Mouse (Mus musculus): ENCODE results near the gene Gm14214. TPM values are rescaled to one million over a fixed set of nuclear protein-coding genes. Genes with fewer than 3 reads are reported as not detected.

The Gm14214 gene
- total RNA-seq, 1 experiment: not detected

GRCm38 (mm10) chr2:154730841-154731240 is 39.0 kb downstream of the Gm14214 start:
- in situ Hi-C loops (cut with MboI; ENCODE audit: low sequenced_read_pairs in 2 of 2, unreplicated experiment in 2 of 2): no loop called here

GRCm38 (mm10) chr2:154729737-154730136 is 40.1 kb downstream of the Gm14214 start:
- no peak for DNase-seq (ENCODE audit: low read depth, low spot score)
- Histone ChIP-seq H3K4me3 (ENCODE audit: insufficient read depth in 1 of 2, low read depth in 1 of 2, low read length in 2 of 2, poor library complexity in 1 of 2, severe bottlenecking in 1 of 2) (no peak overlapping the region), H3K36me3 (ENCODE audit: control insufficient read depth, insufficient read depth, low read length, poor library complexity, severe bottlenecking) (no peaks in the 10 kb centered on the region), H3K9me3 (ENCODE audit: control insufficient read depth, insufficient read depth, low read depth, low read length) (no peaks in the 10 kb centered on the region), H3K27ac (ENCODE audit: insufficient read depth, low read depth, low read length, poor library complexity, severe bottlenecking) (no peak overlapping the region), H3K9ac (ENCODE audit: insufficient read depth, low read depth, low read length, poor library complexity, severe bottlenecking) (no peak overlapping the region), H3K4me1 (ENCODE audit: control insufficient read depth in 2 of 2, insufficient read depth in 2 of 2, low read length in 2 of 2, poor library complexity in 1 of 2) (peaks cover 0 to 14% of the 10 kb centered on the region in 2 experiments; a peak in 2 of 4 replicates)
- TF ChIP-seq CHD2 (IDR thresholded peaks at IDR 0.05; ENCODE audit: low read depth, low read length) (no peak), HCFC1 (IDR thresholded peaks at IDR 0.05; ENCODE audit: borderline replicate concordance, insufficient read depth, low read length) (no peak), ZNF384 (IDR thresholded peaks at IDR 0.05; ENCODE audit: low read depth, low read length) (no peak), MAFK (IDR thresholded peaks at IDR 0.05; ENCODE audit: insufficient read depth, low read depth, low read length) (no peak), ZC3H11A (IDR thresholded peaks at IDR 0.05; ENCODE audit: borderline replicate concordance, low read depth, low read length) (no peak)
- in situ Hi-C loops (cut with MboI; ENCODE audit: low sequenced_read_pairs in 2 of 2, unreplicated experiment in 2 of 2): no loop called here

More at GRCm38 (mm10) chr2:154730841-154731240, 39.0 kb downstream of the Gm14214 start:
- Histone ChIP-seq H3K9me3 (ENCODE audit: control insufficient read depth, insufficient read depth, low read depth, low read length) (no peaks in the 10 kb centered on the region), H3K36me3 (ENCODE audit: control insufficient read depth, insufficient read depth, low read length, poor library complexity, severe bottlenecking) (no peaks in the 10 kb centered on the region), H3K27ac (ENCODE audit: insufficient read depth, low read depth, low read length, poor library complexity, severe bottlenecking) (no peak overlapping the region), H3K4me3 (ENCODE audit: insufficient read depth in 1 of 2, low read depth in 1 of 2, low read length in 2 of 2, poor library complexity in 1 of 2, severe bottlenecking in 1 of 2) (no peak overlapping the region), H3K4me1 (ENCODE audit: control insufficient read depth in 2 of 2, insufficient read depth in 2 of 2, low read length in 2 of 2, poor library complexity in 1 of 2) (peaks cover 0 to 10% of the 10 kb centered on the region in 2 experiments; a peak in 2 of 4 replicates), H3K9ac (ENCODE audit: insufficient read depth, low read depth, low read length, poor library complexity, severe bottlenecking) (no peak overlapping the region)
- no peak for DNase-seq (ENCODE audit: low read depth, low spot score)
- TF ChIP-seq MAFK (IDR thresholded peaks at IDR 0.05; ENCODE audit: insufficient read depth, low read depth, low read length): no peak
- TF ChIP-seq CHD2 (IDR thresholded peaks at IDR 0.05; ENCODE audit: low read depth, low read length): no peak
- TF ChIP-seq ZNF384 (IDR thresholded peaks at IDR 0.05; ENCODE audit: low read depth, low read length): no peak
- no peak for TF ChIP-seq HCFC1 (IDR thresholded peaks at IDR 0.05; ENCODE audit: borderline replicate concordance, insufficient read depth, low read length)
- TF ChIP-seq ZC3H11A (IDR thresholded peaks at IDR 0.05; ENCODE audit: borderline replicate concordance, low read depth, low read length): no peak

- in situ Hi-C loops (cut with MboI; ENCODE audit: low sequenced_read_pairs in 2 of 2, unreplicated experiment in 2 of 2): loop anchor here in 1 of 2 experiments (25.0 kb wide), 1 partner anchor 214 kb away; no protein-coding TSS in a partner anchor
- Histone ChIP-seq H3K4me3 (ENCODE audit: insufficient read depth in 1 of 2, low read depth in 1 of 2, low read length in 2 of 2, poor library complexity in 1 of 2, severe bottlenecking in 1 of 2) (no peak overlapping the region), H3K36me3 (ENCODE audit: control insufficient read depth, insufficient read depth, low read length, poor library complexity, severe bottlenecking) (no peaks in the 10 kb centered on the region), H3K9me3 (ENCODE audit: control insufficient read depth, insufficient read depth, low read depth, low read length) (no peaks in the 10 kb centered on the region), H3K4me1 (ENCODE audit: control insufficient read depth in 2 of 2, insufficient read depth in 2 of 2, low read length in 2 of 2, poor library complexity in 1 of 2) (peaks cover 2 to 16% of the 10 kb centered on the region in 2 experiments; a peak in 3 of 4 replicates), H3K9ac (ENCODE audit: insufficient read depth, low read depth, low read length, poor library complexity, severe bottlenecking) (no peak overlapping the region), H3K27ac (ENCODE audit: insufficient read depth, low read depth, low read length, poor library complexity, severe bottlenecking) (no peak overlapping the region)
- DNase-seq (ENCODE audit: low read depth, low spot score): no peak
- TF ChIP-seq MAFK (IDR thresholded peaks at IDR 0.05; ENCODE audit: insufficient read depth, low read depth, low read length) (no peak), HCFC1 (IDR thresholded peaks at IDR 0.05; ENCODE audit: borderline replicate concordance, insufficient read depth, low read length) (no peak), ZNF384 (IDR thresholded peaks at IDR 0.05; ENCODE audit: low read depth, low read length) (no peak), CHD2 (IDR thresholded peaks at IDR 0.05; ENCODE audit: low read depth, low read length) (no peak), ZC3H11A (IDR thresholded peaks at IDR 0.05; ENCODE audit: borderline replicate concordance, low read depth, low read length) (no peak)
These were observed 46.4 kb downstream of the Gm14214 start for GRCm38 (mm10) chr2:154723473-154723872.

GRCm38 (mm10) chr2:154720315-154720714 is 49.5 kb downstream of the Gm14214 start:
- H3K4me1 ChIP-seq (ENCODE audit: control insufficient read depth in 2 of 2, insufficient read depth in 2 of 2, low read length in 2 of 2, poor library complexity in 1 of 2): peaks cover 2 to 12% of the 10 kb centered on the region in 2 experiments; a peak in 3 of 4 replicates
- no peak for DNase-seq (ENCODE audit: low read depth, low spot score)
- H3K4me3 ChIP-seq (ENCODE audit: insufficient read depth in 1 of 2, low read depth in 1 of 2, low read length in 2 of 2, poor library complexity in 1 of 2, severe bottlenecking in 1 of 2): no peak overlapping the region
- H3K9me3 ChIP-seq (ENCODE audit: control insufficient read depth, insufficient read depth, low read depth, low read length): no peaks in the 10 kb centered on the region
- H3K36me3 ChIP-seq (ENCODE audit: control insufficient read depth, insufficient read depth, low read length, poor library complexity, severe bottlenecking): no peaks in the 10 kb centered on the region
- TF ChIP-seq MAFK (IDR thresholded peaks at IDR 0.05; ENCODE audit: insufficient read depth, low read depth, low read length): no peak
- no peak for TF ChIP-seq HCFC1 (IDR thresholded peaks at IDR 0.05; ENCODE audit: borderline replicate concordance, insufficient read depth, low read length)
- TF ChIP-seq CHD2 (IDR thresholded peaks at IDR 0.05; ENCODE audit: low read depth, low read length): no peak
- TF ChIP-seq ZC3H11A (IDR thresholded peaks at IDR 0.05; ENCODE audit: borderline replicate concordance, low read depth, low read length): no peak
- TF ChIP-seq ZNF384 (IDR thresholded peaks at IDR 0.05; ENCODE audit: low read depth, low read length): no peak
- H3K9ac ChIP-seq (ENCODE audit: insufficient read depth, low read depth, low read length, poor library complexity, severe bottlenecking): no peak overlapping the region
- no peak overlapping the region for H3K27ac ChIP-seq (ENCODE audit: insufficient read depth, low read depth, low read length, poor library complexity, severe bottlenecking)
- in situ Hi-C loops (cut with MboI; ENCODE audit: low sequenced_read_pairs in 2 of 2, unreplicated experiment in 2 of 2): loop anchor here in 1 of 2 experiments (25.0 kb wide), 1 partner anchor 217 kb away; no protein-coding TSS in a partner anchor

Other genes starting within 250 kb of the Gm14214 start
- gene 1700003F12Rik, start 222.9 kb downstream of the Gm14214 start, total RNA-seq (2012; rRNA removed): 1.7 and 1.9 TPM in 2 replicates
- 0.45 and 1.2 TPM in 2 replicates for gene Actl10, start 218.3 kb downstream of the Gm14214 start, total RNA-seq (2012; rRNA removed)
- gene Necab3, start 211.1 kb downstream of the Gm14214 start, total RNA-seq (2012; rRNA removed): 5.8 and 9.5 TPM in 2 replicates
- gene E2f1, start 200.1 kb downstream of the Gm14214 start, total RNA-seq (2012; rRNA removed): 13.8 and 16.9 TPM in 2 replicates
- 8.6 and 10.5 TPM in 2 replicates for gene Pxmp4, start 166.3 kb downstream of the Gm14214 start, total RNA-seq (2012; rRNA removed)
- gene Zfp341, start 156.7 kb downstream of the Gm14214 start, total RNA-seq (2012; rRNA removed): 3.2 and 4.0 TPM in 2 replicates
- gene 4930519P11Rik, start 156.6 kb downstream of the Gm14214 start, total RNA-seq (2012; rRNA removed): 0.67 TPM in 1 of 2 replicates, not detected in the other
- gene Chmp4b, start 118.3 kb downstream of the Gm14214 start, total RNA-seq (2012; rRNA removed): 60.4 and 94.3 TPM in 2 replicates
- 156 and 209 TPM in 2 replicates for gene Raly, start 21.1 kb upstream of the Gm14214 start, total RNA-seq (2012; rRNA removed)
- gene a, start 21.4 kb upstream of the Gm14214 start, total RNA-seq (2012; rRNA removed): 0.49 TPM in 1 of 2 replicates, not detected in the other
- gene Eif2s2, start 122.9 kb upstream of the Gm14214 start, total RNA-seq (2012; rRNA removed): 140 and 229 TPM in 2 replicates
- 0.04 and 0.11 TPM in 2 replicates for gene Gm14226, start 248.2 kb upstream of the Gm14214 start, total RNA-seq (2012; rRNA removed)

Measured in ES-E14 (cell line).